Mouse (Mus musculus) small intestine, adult 2 months (tissue): ENCODE measurements at regions not wholly inside any gene's neighbourhood (a gene's known extent, or its start where the extent isn't known, plus 50 kb on each side); places are given as distances from the start of the nearest gene placed in this dataset.
A peak's percentile ranks its signal among the peaks of the same experiment; 100 is the strongest.

Experiments
- CTCF ChIP-seq: fragments of 200-500 bp; IDR thresholded peaks from 2 replicates; pipeline ENCODE4 v1.5.1; 2012; ENCODE audit warnings: low read depth, mild to moderate bottlenecking, control low read depth, inconsistent platforms, low read length, moderate library complexity, mixed read lengths; ENCODE audit not compliant: insufficient replicate concordance, insufficient read length; ENCODE audit errors: extremely low read depth
- POLR2A ChIP-seq: fragments of 200-500 bp; IDR thresholded peaks from 2 replicates; pipeline ENCODE4 v1.6.1; 2012; ENCODE audit warnings: low read depth, mild to moderate bottlenecking, control low read depth, inconsistent platforms, low read length, moderate library complexity

GRCm38 (mm10) chr12:29068180-29068579, 316.6 kb downstream of the Eipr1 start:
- TF ChIP-seq CTCF (0 out of 2 replicates have a peak, but pooled peaks have one; percentile 7), POLR2A (no peak)
